Mouse (Mus musculus): Measurements from ENCODE around the gene Tfrc. TPM values are rescaled to one million over a fixed set of nuclear protein-coding genes. Genes with fewer than 3 reads are reported as not detected.

Gene Tfrc
- total and polyA plus RNA-seq, 2 experiments = 3.9 to 16.0 TPM

- no peaks in the 10 kb centered on the region for H3K27me3 ChIP-seq (ENCODE audit: control insufficient read depth, insufficient read depth, low read length)
- peaks cover 35% of the 10 kb centered on the region for H3K4me1 ChIP-seq (ENCODE audit: control insufficient read depth, insufficient read depth, low read length)
- no peak for DNase-seq (ENCODE audit: extremely low read depth, low read depth, low spot score)
- no peak overlapping the region for H3K9ac ChIP-seq (ENCODE audit: low read depth, low read length)
- no peaks in the 10 kb centered on the region for H3K79me2 ChIP-seq (ENCODE audit: control insufficient read depth, insufficient read depth, low read length)
- no peak for TF ChIP-seq CTCF (IDR thresholded peaks at IDR 0.05; ENCODE audit: low read depth, low read length)
- TF ChIP-seq POLR2A (IDR thresholded peaks at IDR 0.05; ENCODE audit: extremely low read depth, insufficient read depth, low read length) = no peak
- no peak overlapping the region for H3K4me3 ChIP-seq (ENCODE audit: insufficient read depth, low read depth, low read length)
- H3K27ac ChIP-seq (replicated peaks; ENCODE audit: insufficient read depth, low read depth, low read length) = no peak overlapping the region
- H3K36me3 ChIP-seq (ENCODE audit: control insufficient read depth, insufficient read depth, low read length) = no peaks in the 10 kb centered on the region
- WGBS = 95% methylated on average over 7 of the region's 7 CpGs
Observed at GRCm38 (mm10) chr16:32662372-32662771, 53.7 kb downstream of the Tfrc start.

- Histone ChIP-seq H3K27me3 (ENCODE audit: control insufficient read depth, insufficient read depth, low read length) (no peaks in the 10 kb centered on the region), H3K79me2 (ENCODE audit: control insufficient read depth, insufficient read depth, low read length) (no peaks in the 10 kb centered on the region), H3K4me3 (ENCODE audit: insufficient read depth, low read depth, low read length) (no peak overlapping the region), H3K4me1 (ENCODE audit: control insufficient read depth, insufficient read depth, low read length) (peaks cover 39% of the 10 kb centered on the region), H3K9ac (ENCODE audit: low read depth, low read length) (no peak overlapping the region), H3K36me3 (ENCODE audit: control insufficient read depth, insufficient read depth, low read length) (no peaks in the 10 kb centered on the region), H3K27ac (replicated peaks; ENCODE audit: insufficient read depth, low read depth, low read length) (no peak overlapping the region)
- TF ChIP-seq CTCF (IDR thresholded peaks at IDR 0.05; ENCODE audit: low read depth, low read length) = no peak
- no peak for TF ChIP-seq POLR2A (IDR thresholded peaks at IDR 0.05; ENCODE audit: extremely low read depth, insufficient read depth, low read length)
- DNase-seq (ENCODE audit: extremely low read depth, low read depth, low spot score) = no peak
- 88% methylated on average over 9 of the region's 9 CpGs for WGBS
Observed at GRCm38 (mm10) chr16:32663231-32663858, 54.6 kb downstream of the Tfrc start.

GRCm38 (mm10) chr16:32664211-32664610 is 55.5 kb downstream of the Tfrc start:
- Histone ChIP-seq H3K27me3 (ENCODE audit: control insufficient read depth, insufficient read depth, low read length) (no peaks in the 10 kb centered on the region), H3K79me2 (ENCODE audit: control insufficient read depth, insufficient read depth, low read length) (no peaks in the 10 kb centered on the region), H3K4me3 (ENCODE audit: insufficient read depth, low read depth, low read length) (no peak overlapping the region), H3K36me3 (ENCODE audit: control insufficient read depth, insufficient read depth, low read length) (no peaks in the 10 kb centered on the region), H3K27ac (replicated peaks; ENCODE audit: insufficient read depth, low read depth, low read length) (no peak overlapping the region), H3K4me1 (ENCODE audit: control insufficient read depth, insufficient read depth, low read length) (peaks cover 39% of the 10 kb centered on the region), H3K9ac (ENCODE audit: low read depth, low read length) (no peak overlapping the region)
- DNase-seq (ENCODE audit: extremely low read depth, low read depth, low spot score) = peak; percentile 56
- TF ChIP-seq CTCF (IDR thresholded peaks at IDR 0.05; ENCODE audit: low read depth, low read length) = no peak
- TF ChIP-seq POLR2A (IDR thresholded peaks at IDR 0.05; ENCODE audit: extremely low read depth, insufficient read depth, low read length) = no peak
- 23% methylated on average over 2 of the region's 2 CpGs for WGBS

GRCm38 (mm10) chr16:32665851-32666665 is 57.3 kb downstream of the Tfrc start:
- Histone ChIP-seq H3K4me3 (ENCODE audit: insufficient read depth, low read depth, low read length) (no peak overlapping the region), H3K27ac (replicated peaks; ENCODE audit: insufficient read depth, low read depth, low read length) (peak overlapping the region; percentile 93), H3K79me2 (ENCODE audit: control insufficient read depth, insufficient read depth, low read length) (no peaks in the 10 kb centered on the region), H3K9ac (ENCODE audit: low read depth, low read length) (peak overlapping the region; percentile 4), H3K36me3 (ENCODE audit: control insufficient read depth, insufficient read depth, low read length) (no peaks in the 10 kb centered on the region), H3K27me3 (ENCODE audit: control insufficient read depth, insufficient read depth, low read length) (no peaks in the 10 kb centered on the region), H3K4me1 (ENCODE audit: control insufficient read depth, insufficient read depth, low read length) (peaks cover 26% of the 10 kb centered on the region)
- peak; percentile 67 for DNase-seq (ENCODE audit: extremely low read depth, low read depth, low spot score)
- WGBS = 26% methylated on average over 11 of the region's 11 CpGs
- TF ChIP-seq CTCF (IDR thresholded peaks at IDR 0.05; ENCODE audit: low read depth, low read length) = no peak
- TF ChIP-seq POLR2A (IDR thresholded peaks at IDR 0.05; ENCODE audit: extremely low read depth, insufficient read depth, low read length) = no peak

GRCm38 (mm10) chr16:32666671-32667551 is 58.2 kb downstream of the Tfrc start:
- Histone ChIP-seq H3K36me3 (ENCODE audit: control insufficient read depth, insufficient read depth, low read length) (no peaks in the 10 kb centered on the region), H3K4me1 (ENCODE audit: control insufficient read depth, insufficient read depth, low read length) (peaks cover 23% of the 10 kb centered on the region), H3K9ac (ENCODE audit: low read depth, low read length) (peak overlapping the region; percentile 13; the same call in 1 of the 2 replicates), H3K27ac (replicated peaks; ENCODE audit: insufficient read depth, low read depth, low read length) (peak overlapping the region; percentile 93), H3K79me2 (ENCODE audit: control insufficient read depth, insufficient read depth, low read length) (no peaks in the 10 kb centered on the region), H3K4me3 (ENCODE audit: insufficient read depth, low read depth, low read length) (no peak overlapping the region), H3K27me3 (ENCODE audit: control insufficient read depth, insufficient read depth, low read length) (no peaks in the 10 kb centered on the region)
- TF ChIP-seq CTCF (IDR thresholded peaks at IDR 0.05; ENCODE audit: low read depth, low read length) = no peak
- no peak for TF ChIP-seq POLR2A (IDR thresholded peaks at IDR 0.05; ENCODE audit: extremely low read depth, insufficient read depth, low read length)
- WGBS = 39% methylated on average over 9 of the region's 9 CpGs
- DNase-seq (ENCODE audit: extremely low read depth, low read depth, low spot score) = peak; percentile 93
